Mouse (Mus musculus) E14TG2a.4 (cell line): ENCODE measurements around the gene Med12l.

ENCODE experiments used
- CTCF ChIP-seq: conservative IDR thresholded peaks from 2 replicates; pipeline ENCODE4 v1.5.1; 2014; ENCODE audit warnings: low read length
- POU5F1 ChIP-seq: IDR thresholded peaks from 2 replicates; pipeline ENCODE4 v1.6.1; 2014; ENCODE audit warnings: low read length, borderline replicate concordance

GRCm38 (mm10) chr3:59217211-59217610 is 211.6 kb downstream of the Med12l start:
- TF ChIP-seq CTCF (no peak), POU5F1 (no peak)
